Mouse (Mus musculus): ENCODE data around the gene Fstl4.

Fstl4 gene

GRCm38 (mm10) chr11:52764461-52764893 is at the start of gene Fstl4:
TSS of gene Fstl4 (plus strand) at chr11:52764634.
- peak; percentile 85 to 87 for DNase-seq

GRCm38 (mm10) chr11:52718570-52718969 is 45.9 kb upstream of the Fstl4 start:
- DNase-seq, result no peak

GRCm38 (mm10) chr11:52721087-52721486 is 43.3 kb upstream of the Fstl4 start:
- DNase-seq, result no peak

DNA sequence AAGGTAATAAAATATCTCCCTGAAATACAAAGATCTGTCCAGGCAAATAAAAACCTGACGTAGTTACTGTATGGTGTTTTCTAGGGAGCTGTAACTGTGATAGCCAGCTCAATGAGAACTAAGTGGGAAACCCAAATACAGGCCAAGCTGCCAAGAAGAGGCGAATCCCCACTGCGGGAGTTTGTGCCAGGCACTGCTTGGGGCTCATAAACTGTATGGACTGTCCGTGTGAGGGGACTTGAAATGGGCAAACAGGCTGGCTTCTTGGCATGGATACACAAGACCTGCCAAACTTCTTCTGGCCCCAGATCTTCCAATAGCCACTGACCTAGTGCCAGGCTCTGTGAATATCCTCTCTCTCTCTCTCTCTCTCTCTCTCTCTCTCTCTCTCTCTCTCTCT is 41.7 kb upstream of the Fstl4 start:
- DNase-seq, result peak in 1 of 2 experiments; percentile 9

DNA sequence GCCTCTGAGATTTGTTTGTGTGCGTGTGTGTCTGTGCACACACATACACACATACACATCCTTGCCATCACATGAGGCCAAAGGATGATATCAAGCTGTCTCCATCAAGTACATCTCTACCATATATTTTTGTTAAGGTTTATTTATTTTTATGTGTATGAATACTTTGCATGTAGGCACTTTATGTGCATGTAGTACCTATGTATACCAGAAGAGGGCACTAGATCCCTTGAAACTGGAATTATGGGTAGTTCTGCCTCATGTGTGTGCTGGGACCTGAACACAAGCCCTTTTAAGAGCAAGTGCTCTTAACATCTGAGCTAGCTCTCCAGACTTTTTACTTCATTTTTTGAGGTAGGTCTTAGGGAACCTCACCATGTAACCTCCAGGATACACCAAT is 38.4 kb upstream of the Fstl4 start:
- DNase-seq, result no peak

- DNase-seq, result peak in 1 of 2 experiments; percentile 11
These were observed 36.0 kb upstream of the Fstl4 start for GRCm38 (mm10) chr11:52728479-52728878.

DNA sequence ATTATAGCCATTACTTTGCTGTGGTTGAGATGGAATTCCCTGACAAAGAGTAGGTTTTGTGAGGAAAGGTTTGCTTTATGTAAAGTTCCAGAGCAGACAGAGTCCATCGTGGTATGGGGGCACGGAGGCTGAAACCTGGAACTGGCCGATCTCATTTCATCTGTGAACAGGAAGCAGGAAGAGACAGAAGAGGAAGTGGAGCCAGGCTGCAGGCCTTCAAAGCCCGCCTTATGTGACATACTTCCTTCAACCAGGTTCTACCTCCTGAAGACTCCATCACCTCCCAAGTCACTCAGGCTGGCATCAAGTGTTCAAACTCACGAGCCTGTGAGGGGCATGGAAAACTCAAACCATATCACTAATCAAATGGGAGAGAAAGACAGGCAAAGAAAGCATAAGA is 34.5 kb upstream of the Fstl4 start:
- DNase-seq, result no peak

- DNase-seq, result no peak
These were observed 32.5 kb upstream of the Fstl4 start for GRCm38 (mm10) chr11:52731979-52732378.

DNA sequence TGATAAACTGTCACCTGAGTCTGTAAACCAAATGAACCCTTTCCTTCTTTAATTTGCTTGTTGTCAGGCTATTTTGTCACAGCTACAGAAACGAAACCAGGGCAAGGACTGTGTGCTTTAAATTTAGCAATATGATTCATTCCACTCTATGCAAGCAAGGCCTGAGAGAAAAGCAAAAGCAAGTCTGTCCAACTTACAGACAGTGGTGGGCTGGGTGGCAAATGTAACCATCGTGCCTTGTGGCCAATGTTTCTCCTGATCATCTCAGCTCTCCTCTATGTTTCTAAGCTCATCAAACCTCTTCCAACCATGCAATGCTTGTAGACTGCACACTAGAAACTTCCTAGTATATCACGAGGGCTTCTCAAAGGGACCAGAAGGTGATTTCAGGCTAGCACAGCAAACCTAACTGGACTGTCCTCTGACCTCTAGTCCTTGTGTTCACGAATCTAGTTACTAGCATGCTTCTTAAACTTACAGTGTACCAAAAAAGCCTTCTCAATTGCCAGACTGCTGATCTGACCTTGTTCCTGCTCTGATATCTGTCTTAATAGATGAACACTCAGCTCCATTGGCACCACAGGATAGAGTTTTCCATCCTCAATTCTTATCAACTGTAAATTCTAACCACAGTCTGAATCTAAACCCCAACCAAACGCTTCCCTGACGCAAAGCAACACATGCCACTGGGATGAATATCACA is 29.8 kb upstream of the Fstl4 start:
- DNase-seq, result no peak

DNA sequence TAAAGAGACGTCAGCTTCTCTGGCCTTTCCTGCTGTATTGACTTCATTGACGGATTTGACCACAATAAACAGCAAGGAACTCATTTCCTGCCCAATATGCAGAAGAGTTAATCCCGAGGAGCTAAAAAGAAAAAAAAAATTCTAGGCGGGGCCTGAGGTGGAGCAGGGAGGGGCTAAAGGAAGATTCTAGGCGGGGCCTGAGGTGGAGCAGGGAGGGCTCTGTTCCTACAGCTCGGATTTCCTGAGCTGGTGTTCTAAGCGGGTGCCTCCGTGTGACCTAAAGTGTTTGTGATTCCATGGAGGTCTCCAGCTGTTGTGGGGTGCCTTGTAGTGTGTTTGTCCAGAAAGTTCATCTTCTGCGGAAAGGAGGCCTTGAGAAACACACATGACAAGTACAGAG is 25.2 kb upstream of the Fstl4 start:
- no peak for DNase-seq

DNA sequence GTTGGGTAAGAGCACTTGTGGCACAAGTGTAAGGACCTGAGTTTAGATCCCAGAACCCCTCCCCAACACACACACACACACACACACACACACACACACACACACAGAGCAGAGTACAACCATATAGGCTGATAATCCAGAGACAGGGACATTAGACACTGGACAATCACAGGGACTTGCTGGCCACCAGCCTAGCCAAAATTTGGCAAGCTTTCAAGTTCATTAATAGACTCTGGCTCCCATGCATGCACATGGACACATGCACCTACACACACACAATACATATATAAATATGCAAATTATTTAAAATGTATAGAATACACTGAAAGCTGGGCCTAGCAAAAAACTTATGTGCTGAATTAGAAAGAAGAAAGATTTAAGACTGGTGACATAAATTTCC is 24.0 kb upstream of the Fstl4 start:
- peak; percentile 18 to 53 for DNase-seq

- no peak for DNase-seq
These were observed 20.5 kb upstream of the Fstl4 start for GRCm38 (mm10) chr11:52743956-52744355.

DNA sequence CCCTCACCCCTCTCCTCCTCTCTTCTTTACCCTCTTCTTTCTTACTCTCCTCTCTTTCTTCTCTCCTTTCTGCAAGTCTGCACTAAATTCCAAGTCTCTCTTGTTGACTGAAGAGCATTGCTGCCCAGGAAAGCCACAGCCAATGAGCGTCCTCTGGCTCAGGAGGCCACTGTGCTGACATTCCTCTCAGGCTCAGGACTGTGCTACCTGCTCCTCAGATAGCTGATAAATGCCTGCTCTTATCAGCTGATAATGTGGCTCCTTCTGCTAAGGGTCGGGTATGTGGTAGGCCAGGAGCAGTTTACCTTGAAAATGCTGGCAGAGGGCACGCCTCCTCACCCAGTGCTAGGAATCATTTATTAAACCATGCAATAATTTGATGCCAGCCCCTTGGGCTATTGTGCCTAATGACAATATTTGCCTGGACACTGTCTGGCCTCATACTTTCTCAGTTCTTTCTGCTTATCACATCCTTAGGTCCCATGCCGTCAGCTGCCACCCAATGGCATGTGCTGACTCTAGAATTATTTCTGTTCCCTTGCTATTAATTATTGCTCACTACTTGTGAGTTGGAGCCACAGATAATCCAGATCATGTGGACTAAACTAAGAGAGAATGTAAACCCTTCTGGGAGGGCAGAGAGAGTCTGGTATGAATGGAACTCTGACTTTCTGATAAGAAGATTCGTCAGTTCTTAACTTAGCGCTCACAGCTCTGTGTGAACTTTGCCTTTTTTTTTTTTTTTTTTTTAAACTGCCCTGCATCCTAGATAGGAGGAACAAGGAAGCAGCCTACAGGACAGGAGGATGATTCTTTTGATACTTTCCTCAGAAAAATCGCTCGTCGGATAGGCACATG is 19.6 kb upstream of the Fstl4 start:
- DNase-seq, result no peak

DNA sequence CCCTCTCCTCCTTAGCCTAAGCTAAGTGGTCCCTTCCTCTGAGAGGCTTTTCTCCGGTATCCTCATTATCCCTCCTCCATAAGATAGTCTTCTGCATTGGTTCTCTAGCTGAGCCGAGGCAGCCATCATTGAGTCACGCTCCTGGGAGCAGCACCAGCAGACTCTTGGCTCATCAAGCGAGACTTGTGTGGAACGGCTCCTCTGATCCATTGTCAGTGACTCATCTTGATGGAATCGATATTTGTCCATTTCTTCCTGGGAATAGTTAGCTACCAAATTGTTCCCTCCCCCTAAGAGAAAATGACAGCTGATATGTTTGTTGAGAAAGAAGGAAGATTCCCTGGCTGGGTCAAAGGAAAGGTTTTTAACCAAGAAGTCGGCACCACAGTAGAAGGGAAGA is 17.2 kb upstream of the Fstl4 start:
- DNase-seq, result no peak

- no peak for DNase-seq
These were observed 16.5 kb upstream of the Fstl4 start for GRCm38 (mm10) chr11:52747766-52748456.

DNA sequence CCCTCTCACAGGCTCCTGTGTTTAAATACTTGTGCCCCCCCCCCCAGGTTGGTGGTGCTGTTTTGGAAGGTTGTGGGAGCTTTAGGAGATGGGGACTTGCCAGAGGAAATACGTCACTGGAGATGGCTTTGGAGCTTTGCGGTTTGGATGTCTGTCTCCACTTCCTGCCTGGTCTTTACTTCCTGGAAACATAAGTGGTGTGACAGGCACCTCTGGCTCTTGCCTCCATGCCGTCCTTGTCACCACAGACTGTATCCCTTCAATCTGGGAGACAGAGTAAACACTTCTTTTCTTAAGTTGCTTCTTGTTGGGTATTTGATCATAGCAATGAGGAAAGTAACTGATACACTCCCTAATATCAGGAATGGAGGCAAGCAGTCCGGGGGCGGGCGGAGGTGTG is 14.4 kb upstream of the Fstl4 start:
- no peak for DNase-seq

DNA sequence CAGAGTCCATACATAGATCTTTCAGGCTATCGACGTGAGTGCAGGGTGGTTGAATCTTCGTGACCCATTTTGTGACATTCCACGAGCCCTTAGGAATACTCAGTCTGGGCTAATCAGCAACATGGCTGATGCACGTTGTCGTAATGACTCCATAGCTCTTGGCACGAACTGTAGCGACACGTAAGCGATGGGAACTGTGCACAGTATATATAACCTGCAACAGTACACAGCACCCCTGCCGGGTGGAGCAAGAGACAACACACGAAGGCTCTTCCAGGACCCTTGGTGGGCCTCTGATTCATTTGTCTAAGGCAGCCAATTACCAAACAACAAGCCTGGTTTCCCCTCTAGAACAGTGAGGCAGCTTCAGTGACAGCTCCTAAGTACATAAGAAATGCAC is 11.9 kb upstream of the Fstl4 start:
- no peak for DNase-seq

DNA sequence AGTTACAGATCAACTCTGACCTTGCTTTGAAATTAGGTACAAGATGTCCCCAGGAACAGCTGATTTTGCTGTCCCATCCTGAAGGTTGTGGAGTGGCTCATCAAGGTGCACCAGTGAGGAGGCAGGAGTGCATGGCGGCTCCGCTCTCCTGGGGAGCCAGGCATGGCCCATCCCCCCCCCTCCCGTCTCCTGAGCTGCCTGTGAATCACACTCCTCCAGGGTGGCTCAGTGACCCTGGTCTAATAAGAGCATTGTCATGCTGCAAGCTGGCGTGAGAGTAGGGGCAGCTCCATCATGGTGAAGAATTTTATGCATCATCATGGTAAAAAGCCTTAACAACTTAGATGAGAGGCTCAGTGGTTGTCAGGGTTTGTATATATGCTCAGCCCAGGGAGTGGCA is 11.2 kb upstream of the Fstl4 start:
- DNase-seq, result no peak

GRCm38 (mm10) chr11:52761800-52762199 is 2.6 kb upstream of the Fstl4 start:
- no peak for DNase-seq

DNA sequence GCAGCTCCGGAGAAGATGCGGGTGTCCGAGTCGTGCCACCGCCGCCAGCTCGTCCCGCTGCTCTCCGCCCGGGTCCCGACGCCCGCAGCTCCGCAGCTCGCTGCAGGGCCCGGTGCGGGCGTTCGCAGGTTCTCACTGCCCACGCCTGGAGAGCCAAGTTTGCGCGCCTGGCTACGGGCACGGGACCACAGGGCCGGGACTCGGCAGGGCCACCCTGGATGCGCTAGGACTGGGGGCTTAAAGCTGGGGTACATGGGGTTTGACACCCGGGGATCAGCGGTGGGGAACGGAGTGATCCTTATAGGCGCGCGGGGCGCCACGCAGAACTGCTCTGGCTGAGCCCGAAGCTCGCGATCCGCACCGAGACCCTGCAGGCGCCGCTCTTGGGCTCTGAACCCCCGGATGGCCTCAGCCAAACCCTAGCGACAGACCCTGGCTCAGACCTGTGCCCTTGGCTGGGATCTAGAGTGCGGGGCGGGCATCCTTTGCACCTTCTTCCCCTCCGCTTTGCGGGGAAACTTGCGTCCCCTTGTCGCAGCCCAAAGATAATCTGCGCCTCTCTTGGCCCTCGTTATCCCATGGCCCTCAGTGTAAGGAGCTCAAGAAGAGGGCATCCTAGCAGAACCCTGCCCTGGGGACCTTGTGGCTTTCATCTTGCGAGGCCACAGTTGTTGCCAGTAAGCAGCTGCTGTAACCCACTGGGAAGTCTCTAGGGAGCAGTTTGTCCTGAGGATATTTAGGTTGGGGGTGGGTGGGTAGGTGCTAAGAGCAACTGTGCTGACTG is 652 bp downstream of the Fstl4 start:
- no peak for DNase-seq

DNA sequence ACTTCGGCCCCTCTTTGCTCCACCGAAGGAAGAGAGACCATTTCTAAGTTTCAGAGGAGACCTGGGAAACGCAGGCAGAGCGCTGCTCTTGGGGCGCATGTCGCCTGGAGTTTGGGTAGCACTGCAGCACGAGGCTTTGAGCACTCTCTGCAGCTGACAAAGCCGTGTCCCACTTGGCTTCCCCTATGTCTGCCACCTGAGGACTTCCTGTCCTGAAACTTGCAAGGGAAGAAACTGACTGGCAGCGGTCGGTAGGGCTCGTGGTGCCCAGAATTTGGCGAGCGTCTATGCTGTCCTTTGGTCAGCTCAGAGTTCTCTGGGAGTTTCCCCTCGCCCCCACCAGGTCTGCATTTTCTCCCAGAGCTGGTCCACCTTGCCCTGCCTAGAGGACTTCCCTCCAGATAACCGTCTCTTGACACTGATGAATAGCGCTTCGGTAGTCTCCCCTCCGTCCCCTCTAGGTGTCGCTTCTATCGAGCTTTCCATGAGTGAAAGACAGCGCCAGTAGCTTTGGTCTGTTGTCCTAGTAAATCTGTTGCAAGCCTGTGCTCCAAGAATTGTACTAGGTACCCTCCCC is 1.3 kb downstream of the Fstl4 start:
- DNase-seq, result peak; percentile 76 to 80

DNA sequence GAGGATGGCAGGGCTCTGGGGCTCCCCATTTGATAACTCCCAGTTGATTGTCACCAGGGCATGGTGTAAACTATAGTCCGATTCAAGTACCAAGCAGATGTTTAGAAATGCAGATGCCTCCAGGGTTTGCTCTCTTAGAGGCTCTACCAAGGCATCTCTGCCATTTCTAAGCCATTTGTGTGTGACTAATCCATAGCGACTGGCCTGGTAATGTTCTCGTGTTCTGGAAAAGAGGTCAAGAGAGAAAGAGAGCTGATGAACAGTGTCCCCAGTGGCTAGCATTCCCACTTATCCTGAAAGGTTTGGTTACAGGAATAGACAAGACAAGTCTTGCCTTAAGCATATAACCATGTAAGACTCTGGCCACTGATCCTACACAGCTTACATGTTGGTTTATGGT is 3.5 kb downstream of the Fstl4 start:
- DNase-seq, result no peak

Data from cerebellum, postnatal 25 days (tissue).